Mouse (Mus musculus) cortical plate, adult 2 months (tissue): Measurements from ENCODE around the gene Macrod2.

ENCODE experiments used
- CTCF ChIP-seq: fragments of 200-500 bp; IDR thresholded peaks from 2 replicates; pipeline ENCODE4 v1.5.1; 2011; ENCODE audit warnings: mild to moderate bottlenecking, control low read depth, low read length; ENCODE audit not compliant: insufficient read depth; ENCODE audit errors: extremely low read depth
- POLR2A ChIP-seq: fragments of 200-500 bp; IDR thresholded peaks from 2 replicates; pipeline ENCODE4 v1.6.1; 2011; ENCODE audit warnings: mild to moderate bottlenecking, low read length, control low read depth; ENCODE audit not compliant: insufficient read depth; ENCODE audit errors: extremely low read depth

DNA sequence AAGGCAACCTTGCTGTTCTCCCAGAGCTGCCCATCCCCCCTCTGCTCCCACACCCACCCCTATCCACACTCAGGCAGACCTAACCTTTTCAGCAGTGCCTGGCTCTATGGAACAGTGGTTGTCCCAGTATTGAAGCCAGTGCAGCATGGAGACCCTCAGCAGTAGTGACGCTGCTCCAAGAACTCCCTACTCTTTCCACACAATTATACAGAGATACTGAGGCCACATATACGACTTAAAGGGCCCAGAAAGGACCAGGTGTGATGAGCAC is 1908.7 kb downstream of the Macrod2 start:
- no peak for TF ChIP-seq CTCF
- no peak for TF ChIP-seq POLR2A
